Mouse (Mus musculus) heart, adult 2 months (tissue): ENCODE results near the gene Trim62. TPM values are rescaled to one million over a fixed set of nuclear protein-coding genes. Genes with fewer than 3 reads are reported as not detected.

Experiments
- DNase-seq, 2 experiments: peaks; one replicate each; pipeline ENCODE4 v3.0.0; 2021
- H3K27ac ChIP-seq: fragments of 200-600 bp; 2 replicates; pipeline ENCODE4 v1.8.1; 2022
- H3K27me3 ChIP-seq: fragments of 200-500 bp; 2 replicates; pipeline ENCODE4 v1.6.1; 2012; ENCODE audit warnings: mild to moderate bottlenecking, low read length, inconsistent platforms, mixed read lengths; ENCODE audit not compliant: control insufficient read depth, insufficient read depth
- H3K36me3 ChIP-seq: fragments of 200-500 bp; 2 replicates; pipeline ENCODE4 v1.6.1; 2012; ENCODE audit warnings: low read length, inconsistent platforms; ENCODE audit not compliant: control insufficient read depth, insufficient read depth
- H3K4me1 ChIP-seq: fragments of 200-500 bp; 2 replicates; pipeline ENCODE4 v1.6.1; 2011; ENCODE audit warnings: low read length; ENCODE audit not compliant: control insufficient read depth, insufficient read depth
- H3K4me3 ChIP-seq: fragments of 200-600 bp; 2 replicates; pipeline ENCODE4 v1.8.1; 2022
- H3K79me2 ChIP-seq: fragments of 200-500 bp; replicated peaks from 2 replicates; pipeline ENCODE4 v1.6.1; 2012; ENCODE audit warnings: mild to moderate bottlenecking, inconsistent platforms, low read length, moderate library complexity, mixed read lengths; ENCODE audit not compliant: control insufficient read depth, insufficient read depth
- H3K9ac ChIP-seq: fragments of 200-500 bp; 2 replicates; pipeline ENCODE4 v1.6.1; 2012; ENCODE audit warnings: low read depth, mild to moderate bottlenecking, control low read depth, inconsistent platforms, low read length, mixed read lengths
- CTCF ChIP-seq: fragments of 200-600 bp; IDR thresholded peaks from 2 replicates; pipeline ENCODE4 v1.8.1; 2022; ENCODE audit warnings: antibody characterized with exemption, mild to moderate bottlenecking, moderate library complexity
- EP300 ChIP-seq: fragments of 200-500 bp; IDR thresholded peaks from 2 replicates; pipeline ENCODE4 v1.6.1; 2011; ENCODE audit warnings: low read depth, low read length, control low read depth; ENCODE audit not compliant: insufficient read depth
- POLR2A ChIP-seq: fragments of 200-500 bp; IDR thresholded peaks from 2 replicates; pipeline ENCODE4 v1.6.1; 2011; ENCODE audit warnings: mild to moderate bottlenecking, low read depth, low read length, control low read depth; ENCODE audit not compliant: insufficient read depth
- whole genome bisulfite sequencing: fragments of 180-500 bp; shearing (Covaris S2); methylation state at CpG from one replicate; pipeline ENCODE4 v1.1.7; 2018; 5-methylcytosine and 5-hydroxymethylcytosine counted together
- intact Hi-C: fragments of 180-260 bp; cut with DNase I; formaldehyde crosslinking; loops from one replicate; pipeline ENCODE4 v1.15.1; 2025
- polyA plus RNA-seq: library from polyadenylated mRNA; depleted of rRNA; stranded (reverse); fragments of >200 nt; gene quantifications from 2 replicates; pipeline ENCODE4 v1.2.3, GENCODE M21; 2012
- total RNA-seq, 2 experiments: library from RNA; stranded (reverse); gene quantifications; 2 replicates each; pipeline ENCODE4 v1.2.3; 2021

Gene Trim62
- total and polyA plus RNA-seq, 3 experiments: 1.2 to 1.5 (median 1.2) TPM

- Histone ChIP-seq H3K79me2 (0 out of 2 replicates have a peak, but pooled peaks cover 2% of the 10 kb centered on the region), H3K27me3 (peaks cover 8% of the 10 kb centered on the region), H3K4me3 (no peak overlapping the region), H3K36me3 (no peaks in the 10 kb centered on the region), H3K27ac (no peak overlapping the region), H3K4me1 (no peaks in the 10 kb centered on the region), H3K9ac (no peak overlapping the region)
- WGBS: 12% methylated on average over 6 of the region's 6 CpGs
- intact Hi-C loops: no loop called here
- DNase-seq: no peak
- TF ChIP-seq POLR2A: no peak
- TF ChIP-seq CTCF: no peak
- no peak for TF ChIP-seq EP300
Observed at GRCm38 (mm10) chr4:128877520-128877919, 5.9 kb upstream of the Trim62 start.

DNA sequence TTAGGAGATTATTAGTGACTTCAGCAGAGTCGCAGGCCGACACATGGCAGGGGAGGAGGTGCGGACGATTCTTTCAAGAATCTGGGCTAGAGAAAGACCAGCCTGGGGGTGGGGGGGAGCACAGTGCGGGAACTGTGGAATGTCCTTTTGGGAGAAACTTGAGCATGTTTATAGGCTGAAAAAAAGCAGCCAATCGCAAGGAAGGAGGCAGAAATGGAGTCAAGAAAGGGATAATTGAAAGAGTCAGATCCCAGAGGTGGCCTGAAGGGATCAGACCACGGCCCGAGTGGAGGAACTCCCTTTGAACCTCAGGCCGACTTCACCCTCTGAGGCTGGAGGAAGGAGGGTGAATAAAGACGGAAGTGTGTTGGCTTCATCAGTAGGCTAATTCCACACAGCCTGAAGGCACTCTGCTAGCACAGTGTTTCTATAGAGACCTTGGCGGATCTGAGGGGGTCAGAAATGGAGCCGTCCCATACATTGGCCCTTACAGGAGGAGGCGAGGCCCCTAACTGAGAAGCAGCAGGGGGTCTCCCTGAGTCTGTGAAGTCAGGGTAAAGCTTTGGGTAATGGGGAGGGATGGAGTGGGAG, 4.4 kb upstream of the Trim62 start:
- H3K79me2 ChIP-seq: 0 out of 2 replicates have a peak, but pooled peaks cover 2% of the 10 kb centered on the region
- H3K27ac ChIP-seq: no peak overlapping the region
- H3K36me3 ChIP-seq: no peaks in the 10 kb centered on the region
- intact Hi-C loops: no loop called here
- H3K27me3 ChIP-seq: peaks cover 8% of the 10 kb centered on the region
- TF ChIP-seq EP300 (no peak), POLR2A (no peak), CTCF (no peak)
- no peak for DNase-seq
- no peaks in the 10 kb centered on the region for H3K4me1 ChIP-seq
- 38% methylated on average over 13 of the region's 13 CpGs for WGBS
- H3K4me3 ChIP-seq: no peak overlapping the region
- no peak overlapping the region for H3K9ac ChIP-seq

GRCm38 (mm10) chr4:128883801-128884710, 676 bp downstream of the Trim62 start:
- TF ChIP-seq POLR2A (no peak), EP300 (no peak), CTCF (no peak)
- Histone ChIP-seq H3K27me3 (peaks cover 1% of the 10 kb centered on the region; the same call in 1 of the 2 replicates), H3K4me1 (peaks cover 2% of the 10 kb centered on the region; the same call in 1 of the 2 replicates), H3K36me3 (no peaks in the 10 kb centered on the region), H3K27ac (peak overlapping the region; percentile 52), H3K4me3 (peak overlapping the region; percentile 65), H3K79me2 (no peaks in the 10 kb centered on the region), H3K9ac (peak overlapping the region; percentile 82)
- DNase-seq: peak; percentile 61 to 74
- WGBS: under 1% methylated on average over 92 of the region's 94 CpGs
- intact Hi-C loops: loop anchor here (2.0 kb wide), 1 partner anchor 155 kb away; no protein-coding TSS in a partner anchor

GRCm38 (mm10) chr4:128884711-128885095, 1.3 kb downstream of the Trim62 start:
- Histone ChIP-seq H3K4me3 (no peak overlapping the region), H3K27me3 (peaks cover 1% of the 10 kb centered on the region; the same call in 1 of the 2 replicates), H3K27ac (no peak overlapping the region), H3K9ac (no peak overlapping the region), H3K36me3 (no peaks in the 10 kb centered on the region), H3K79me2 (no peaks in the 10 kb centered on the region), H3K4me1 (peaks cover 2% of the 10 kb centered on the region; the same call in 1 of the 2 replicates)
- intact Hi-C loops: loop anchor here (2.0 kb wide), 1 partner anchor 156 kb away; no protein-coding TSS in a partner anchor
- no peak for DNase-seq
- WGBS: 72% methylated on average over 5 of the region's 5 CpGs
- TF ChIP-seq EP300: no peak
- TF ChIP-seq CTCF: no peak
- no peak for TF ChIP-seq POLR2A

GRCm38 (mm10) chr4:128885540-128885939, 2.2 kb downstream of the Trim62 start:
- H3K9ac ChIP-seq: no peak overlapping the region
- WGBS: 98% methylated on average over 8 of the region's 8 CpGs
- no peaks in the 10 kb centered on the region for H3K79me2 ChIP-seq
- intact Hi-C loops: loop anchor here (2.0 kb wide), 1 partner anchor 157 kb away; no protein-coding TSS in a partner anchor
- no peak for DNase-seq
- TF ChIP-seq EP300: no peak
- H3K27me3 ChIP-seq: peaks cover 1% of the 10 kb centered on the region; the same call in 1 of the 2 replicates
- no peak overlapping the region for H3K27ac ChIP-seq
- no peak overlapping the region for H3K4me3 ChIP-seq
- peaks cover 6% of the 10 kb centered on the region for H3K4me1 ChIP-seq
- H3K36me3 ChIP-seq: no peaks in the 10 kb centered on the region

DNA sequence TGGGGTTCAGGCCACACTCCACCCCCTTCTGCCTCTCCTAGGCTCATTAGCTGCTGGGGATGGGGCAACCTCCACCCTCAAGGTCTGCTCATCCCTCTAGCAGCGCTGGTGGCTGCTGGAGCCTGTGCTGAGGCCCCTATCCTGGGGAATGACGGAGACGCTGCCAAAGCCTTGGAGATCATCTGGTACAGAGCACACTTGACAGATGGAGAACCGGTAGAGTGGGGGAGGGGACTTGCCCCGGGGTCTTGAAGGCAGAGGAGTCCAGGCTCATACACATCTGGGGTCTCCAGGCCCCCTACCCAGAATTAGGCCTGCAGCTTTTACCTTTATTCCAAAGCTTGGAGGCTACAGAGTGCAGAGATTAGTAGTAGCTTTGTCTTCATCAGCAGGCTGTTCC, 3.2 kb downstream of the Trim62 start:
- WGBS: 77% methylated on average over 5 of the region's 5 CpGs
- no peaks in the 10 kb centered on the region for H3K79me2 ChIP-seq
- TF ChIP-seq CTCF (no peak), POLR2A (no peak), EP300 (no peak)

More for the DNA sequence above, 3.2 kb downstream of the Trim62 start:
- H3K4me3 ChIP-seq: no peak overlapping the region
- peaks cover 10% of the 10 kb centered on the region for H3K4me1 ChIP-seq
- peaks cover 1% of the 10 kb centered on the region; the same call in 1 of the 2 replicates for H3K27me3 ChIP-seq
- no peak overlapping the region for H3K27ac ChIP-seq
- no peaks in the 10 kb centered on the region for H3K36me3 ChIP-seq
- intact Hi-C loops: no loop called here
- no peak overlapping the region for H3K9ac ChIP-seq
- DNase-seq: no peak
